Mouse (Mus musculus) myocyte (in vitro differentiated cells): ENCODE results near the gene Rita1.

ENCODE experiments used
- MAX ChIP-seq: IDR thresholded peaks from one replicate; pipeline ENCODE4 v1.6.1; 2011; ENCODE audit warnings: low read depth, mild to moderate bottlenecking, control low read depth
- MYOD1 ChIP-seq, 3 experiments: IDR thresholded peaks; one replicate each; pipeline ENCODE4 v1.6.1; 2011; ENCODE audit warnings: control low read depth in 2 of 3, low read depth in 2 of 3, mild to moderate bottlenecking in 2 of 3, moderate library complexity in 1 of 3; ENCODE audit not compliant: insufficient read length in 2 of 3, control insufficient read depth in 1 of 3
- POLR2A ChIP-seq: IDR thresholded peaks from one replicate; pipeline ENCODE4 v1.6.1; 2011; ENCODE audit warnings: low read depth, mild to moderate bottlenecking, control low read depth, moderate library complexity; ENCODE audit not compliant: insufficient read length
- TCF12 ChIP-seq: IDR thresholded peaks from one replicate; pipeline ENCODE4 v1.6.1; 2011; ENCODE audit warnings: mild to moderate bottlenecking, control low read depth; ENCODE audit not compliant: poor library complexity, insufficient read depth, severe bottlenecking
- TCF3 ChIP-seq: IDR thresholded peaks from one replicate; pipeline ENCODE4 v1.6.1; 2011; ENCODE audit warnings: low read depth, control low read depth; ENCODE audit not compliant: insufficient read length

- TF ChIP-seq MAX (no peak), POLR2A (no peak), MYOD1 (IDR thresholded peaks at IDR 0.05; ENCODE audit: control insufficient read depth in 1 of 3, insufficient read length in 2 of 3, low read depth in 2 of 3) (no peak), TCF12 (no peak), TCF3 (no peak)
These were observed 22.5 kb upstream of the Rita1 start for GRCm38 (mm10) chr5:120634860-120635259.
